Mouse (Mus musculus): ENCODE data around the gene Slit1.

The Slit1 gene

DNA sequence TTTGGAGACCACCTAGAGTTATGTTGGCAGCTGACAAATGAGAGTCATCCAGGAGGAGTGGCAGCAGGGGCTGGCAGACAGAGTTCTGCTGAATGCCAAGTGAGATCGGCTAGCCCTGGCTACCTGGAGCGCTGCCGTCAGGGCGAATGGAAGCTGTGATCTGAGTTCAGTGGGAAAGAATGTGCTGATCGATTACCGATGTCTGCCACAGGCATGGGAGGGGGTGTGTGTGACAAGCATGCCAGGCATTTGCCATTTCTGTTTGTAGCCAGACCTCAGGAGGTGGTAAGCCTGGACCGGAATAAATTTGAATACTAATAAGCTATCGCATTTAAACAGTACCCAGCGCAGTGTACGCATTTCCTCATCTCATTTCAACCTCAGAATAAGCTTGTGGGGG lies 91.5 kb downstream of the Slit1 start:
- DNase-seq: no peak

DNA sequence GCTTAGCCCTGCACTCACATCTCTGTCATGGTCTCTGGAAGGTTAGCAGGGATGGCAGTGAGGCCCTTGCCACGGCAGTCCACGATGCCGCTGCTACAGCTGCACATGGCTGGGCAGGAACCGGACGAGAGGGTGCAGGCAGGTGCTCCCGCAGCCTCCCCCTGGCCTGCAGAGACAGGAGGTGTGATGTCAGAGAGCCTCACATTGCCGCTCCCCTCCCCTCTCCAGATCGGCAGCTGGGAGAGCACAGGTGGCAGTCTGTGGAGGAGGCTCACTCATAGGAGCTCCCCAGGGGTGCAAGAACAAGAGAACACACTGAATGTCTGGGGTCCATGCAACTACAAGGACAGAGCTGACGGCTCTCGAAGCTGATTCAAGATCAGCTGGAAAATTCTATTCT lies 94.1 kb downstream of the Slit1 start:
- DNase-seq: no peak

DNA sequence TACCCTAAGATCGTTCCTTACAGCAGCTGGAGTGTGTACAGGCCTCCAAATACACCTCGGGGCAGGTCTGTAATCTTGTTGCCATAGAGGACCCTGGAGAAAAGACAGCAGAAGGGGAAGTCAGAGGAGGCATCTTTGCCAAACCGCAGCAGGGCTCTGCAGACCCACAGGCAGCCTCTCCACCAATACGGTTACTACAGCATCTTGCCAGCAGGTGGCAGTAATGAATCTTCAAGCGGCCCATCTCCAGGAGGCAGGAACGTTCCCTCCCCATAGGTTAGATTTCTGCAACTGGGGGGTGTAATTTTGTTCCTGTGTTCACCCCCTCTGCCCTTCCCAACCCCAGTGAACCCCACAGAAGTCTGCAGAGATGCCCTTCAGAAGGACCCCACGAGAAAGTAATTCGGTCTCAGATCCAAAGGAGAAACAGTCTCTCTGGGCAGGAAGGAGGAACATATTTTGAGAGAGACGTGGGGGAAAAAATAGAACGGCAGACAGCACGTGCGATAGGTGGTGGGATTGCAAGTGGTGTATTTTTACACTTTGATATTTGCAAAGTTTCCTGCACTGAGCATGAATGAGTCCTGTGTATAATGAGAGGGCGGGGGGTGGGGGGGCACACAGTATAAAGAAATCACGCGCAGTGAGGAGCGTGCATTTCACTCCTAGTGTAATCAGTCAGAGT lies 96.4 kb downstream of the Slit1 start:
- DNase-seq: peak; percentile 63 to 72

DNA sequence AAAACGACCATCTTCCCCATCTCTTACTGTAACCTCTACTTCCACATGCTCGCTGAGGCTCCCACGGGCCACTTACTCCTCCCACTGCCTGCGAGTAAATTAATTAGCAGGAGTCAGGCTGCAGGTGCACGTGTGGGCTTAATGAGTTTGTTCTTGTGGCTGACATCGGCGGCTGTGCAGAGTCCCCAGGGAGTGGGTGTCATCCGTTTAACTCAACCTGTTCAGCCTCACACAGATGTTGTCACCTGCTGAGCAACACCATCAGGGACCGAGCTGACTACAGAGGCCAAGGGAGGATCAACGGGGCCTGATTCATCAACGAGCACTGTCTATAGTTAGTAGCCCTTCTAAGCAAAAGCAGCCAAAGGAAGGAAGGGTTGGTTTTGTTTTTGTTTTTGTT lies 100.5 kb downstream of the Slit1 start:
- DNase-seq: no peak

DNA sequence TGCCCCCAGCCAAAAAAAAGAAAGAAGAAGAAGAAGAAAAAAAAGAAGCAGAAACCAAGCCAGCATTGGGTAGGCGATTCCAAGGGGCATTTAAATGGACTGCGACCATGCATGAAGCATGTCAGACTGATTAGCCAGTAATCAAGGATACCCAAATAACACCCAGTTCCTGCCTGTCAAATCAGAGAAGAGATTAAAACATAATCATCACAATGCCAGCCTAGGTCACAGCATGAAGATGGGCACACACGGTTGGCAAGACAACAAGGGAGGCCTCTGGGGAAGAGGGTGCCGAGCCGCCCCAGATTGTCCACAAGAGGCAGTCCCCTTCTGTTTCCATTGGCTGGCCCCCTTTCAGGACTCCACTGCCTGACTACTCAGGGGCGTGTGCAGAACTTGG lies 108.5 kb downstream of the Slit1 start:
- no peak for DNase-seq

DNA sequence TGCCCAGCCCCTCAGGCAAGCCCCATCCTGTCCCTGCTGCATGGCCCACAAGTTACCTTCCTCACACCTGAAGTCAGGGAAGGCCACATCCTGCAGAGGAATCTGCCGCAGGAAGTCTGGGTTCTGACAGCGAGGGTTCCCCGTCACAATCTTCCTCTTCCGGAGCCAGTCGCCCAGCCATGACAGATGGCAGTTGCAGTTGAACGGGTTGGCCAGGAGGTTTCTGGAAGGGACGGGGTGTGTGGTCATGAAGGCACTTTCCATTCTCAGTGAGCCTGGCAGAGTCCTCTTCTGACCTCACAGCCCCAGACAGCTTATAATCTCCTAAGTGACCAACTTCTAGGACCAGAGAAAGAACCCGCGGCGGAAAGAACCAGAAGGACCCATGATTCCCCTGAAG lies 109.4 kb downstream of the Slit1 start:
- DNase-seq: no peak

DNA sequence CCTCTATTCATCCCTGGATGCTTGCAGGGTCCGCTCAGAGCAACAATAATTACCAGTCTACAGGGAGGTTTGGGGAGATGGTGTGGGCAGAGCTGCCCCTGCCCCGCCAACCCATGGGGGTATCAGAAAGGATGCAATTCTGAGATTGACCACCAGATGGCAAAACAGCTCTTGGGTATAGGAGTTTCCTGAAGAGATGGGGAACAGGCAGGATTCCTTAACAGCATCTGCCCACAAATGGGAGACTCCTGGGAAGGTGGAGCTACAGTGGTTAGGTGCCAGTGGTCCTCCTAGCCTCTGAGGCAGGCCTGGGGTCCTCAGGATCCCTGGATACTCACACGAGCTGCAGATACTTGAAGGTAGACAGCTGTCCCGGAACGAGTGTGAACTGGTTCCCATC lies 113.9 kb downstream of the Slit1 start:
- peak; percentile 45 to 50 for DNase-seq

DNA sequence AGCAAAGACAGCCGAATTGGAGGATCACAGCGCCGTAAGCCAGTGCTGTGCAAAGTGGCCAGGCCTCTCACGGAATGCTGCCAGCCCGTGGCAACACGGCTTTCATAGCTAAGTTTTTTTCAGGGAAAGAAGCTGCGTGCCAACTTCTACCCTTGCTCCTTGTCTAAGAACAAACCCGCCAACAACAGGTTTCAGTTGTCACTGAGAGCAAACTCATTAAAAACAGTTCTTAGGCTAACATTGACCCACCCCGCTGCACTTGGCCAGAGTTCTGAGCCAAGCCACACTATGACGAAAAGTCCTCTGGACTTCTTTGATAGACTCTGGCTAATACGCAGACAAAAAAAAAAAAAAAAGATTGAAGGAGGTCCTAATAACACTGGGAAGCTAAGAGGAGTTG lies 114.5 kb downstream of the Slit1 start:
- no peak for DNase-seq

DNA sequence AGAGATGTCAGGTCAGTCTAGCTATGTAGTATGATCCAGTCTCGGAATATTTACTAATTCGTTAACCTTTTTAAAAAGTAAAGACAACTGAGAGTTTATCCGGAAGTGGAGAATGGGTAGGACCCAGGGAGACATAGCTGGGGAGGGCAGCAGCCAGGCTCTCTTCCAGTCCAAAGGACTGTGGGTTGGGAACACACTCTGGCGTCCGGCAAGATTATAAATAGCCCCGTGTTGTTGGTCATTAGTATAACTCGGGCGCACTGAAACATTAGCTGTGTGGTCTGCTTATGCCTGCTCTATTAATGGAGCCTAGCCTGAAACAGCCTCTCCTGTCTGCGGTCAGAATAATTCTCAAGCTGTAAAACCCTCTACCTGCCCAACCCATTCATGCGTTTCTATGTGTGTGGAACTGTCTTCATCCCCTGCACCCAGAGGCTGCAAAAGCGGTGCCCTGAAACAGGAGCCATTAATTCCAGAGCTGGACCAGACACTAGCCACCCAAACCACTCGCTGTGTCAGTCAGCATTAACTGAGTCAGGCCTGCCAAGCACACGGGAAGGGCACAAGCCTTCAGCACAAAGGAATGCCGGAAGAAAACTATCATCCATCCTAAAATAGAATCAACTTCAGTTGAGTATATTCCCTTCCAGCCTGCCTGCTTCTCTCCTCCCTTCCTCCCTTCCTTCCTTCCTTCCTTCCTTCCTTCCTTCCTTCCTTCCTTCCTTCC lies 122.9 kb downstream of the Slit1 start:
- no peak for DNase-seq

DNA sequence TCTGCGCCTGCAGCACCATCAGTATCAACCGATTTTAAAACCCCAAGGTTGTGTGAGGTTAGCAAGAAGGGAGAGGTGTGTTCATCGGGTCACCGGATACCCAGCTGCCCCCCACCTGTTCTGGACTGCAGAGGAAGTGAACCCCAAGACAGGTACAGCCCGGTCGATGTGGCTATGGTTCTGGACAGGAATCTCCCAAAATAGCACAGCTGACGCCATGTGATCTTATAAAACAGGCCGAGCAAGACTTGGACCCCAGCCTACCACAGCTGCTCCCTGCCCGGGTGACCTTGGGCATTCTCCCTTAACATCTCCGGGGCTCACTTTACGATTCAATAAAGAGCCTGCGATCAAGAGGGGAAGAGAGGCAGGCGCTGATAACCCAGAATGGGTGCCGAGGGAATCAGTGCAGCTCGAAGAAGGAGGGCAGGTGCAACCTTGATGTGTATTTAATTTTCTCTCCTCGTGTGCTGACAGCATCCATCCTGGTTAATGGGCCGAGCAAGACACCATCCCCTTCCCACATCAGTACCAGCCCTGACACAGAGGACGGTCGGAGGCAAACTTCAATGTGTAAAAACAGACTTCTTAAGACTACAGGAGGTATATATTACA lies 124.6 kb downstream of the Slit1 start:
- no peak for DNase-seq

DNA sequence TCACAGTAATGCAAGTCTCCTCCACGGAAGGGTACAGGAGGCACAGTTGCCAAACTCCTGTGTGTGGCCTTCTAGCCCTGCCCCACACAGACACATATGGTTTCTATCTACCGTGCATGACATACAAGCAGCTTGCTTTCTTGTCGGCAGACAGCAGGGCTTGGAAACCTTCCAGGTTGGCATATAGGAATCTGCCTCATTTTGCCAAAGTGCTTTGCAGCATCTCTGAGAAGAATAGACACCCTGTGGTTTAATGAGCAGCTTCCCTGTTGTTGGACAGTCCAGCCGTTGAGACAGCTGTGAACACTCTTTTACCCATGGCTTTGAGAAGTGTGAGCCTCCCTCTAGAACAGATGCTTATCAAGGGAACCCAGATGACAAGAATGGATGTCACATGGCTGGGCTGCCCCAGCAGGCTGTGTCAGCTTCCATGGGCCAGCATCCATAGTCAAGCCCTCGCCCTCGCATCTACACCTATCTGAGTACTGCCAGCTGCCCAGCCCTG lies 125.3 kb downstream of the Slit1 start:
- DNase-seq: no peak

DNA sequence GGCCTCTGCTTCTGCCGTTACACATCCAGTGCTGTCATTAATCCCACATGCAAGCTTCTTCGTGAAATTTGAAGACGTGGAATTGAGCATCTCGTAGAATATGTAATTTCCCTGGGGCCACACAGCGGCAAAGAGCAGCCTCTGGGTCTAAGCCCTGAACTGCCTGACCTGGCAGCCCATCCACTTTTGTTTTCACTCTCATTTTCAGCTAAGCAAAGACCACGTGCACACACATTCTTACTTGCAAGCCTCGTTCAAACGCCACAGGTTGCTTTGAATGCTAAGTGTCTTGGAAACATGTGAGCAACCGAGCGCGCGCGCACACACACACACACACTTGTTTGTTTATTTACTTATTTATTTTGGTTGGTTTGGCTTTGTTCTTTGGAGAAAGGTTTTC lies 126.4 kb downstream of the Slit1 start:
- no peak for DNase-seq

DNA sequence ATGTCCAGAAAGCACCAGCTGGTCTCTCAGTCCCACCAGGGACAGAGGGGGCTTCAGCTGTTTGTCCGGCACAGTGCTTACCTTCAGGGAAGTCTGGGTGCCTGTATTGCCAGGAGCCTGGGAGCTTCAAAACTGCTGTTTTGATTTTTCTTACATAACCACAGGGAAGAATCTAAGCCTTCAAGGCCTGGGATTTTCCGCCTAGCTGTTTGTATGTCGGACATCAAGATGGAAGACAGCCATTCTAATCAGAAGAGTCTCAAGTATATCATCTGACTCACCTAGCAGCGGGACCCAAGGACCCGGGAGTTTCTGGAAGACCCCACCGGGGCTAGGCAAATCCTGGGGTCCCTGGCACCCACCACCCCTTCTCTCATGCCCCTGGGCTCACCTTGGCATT lies 127.2 kb downstream of the Slit1 start:
- no peak for DNase-seq

DNA sequence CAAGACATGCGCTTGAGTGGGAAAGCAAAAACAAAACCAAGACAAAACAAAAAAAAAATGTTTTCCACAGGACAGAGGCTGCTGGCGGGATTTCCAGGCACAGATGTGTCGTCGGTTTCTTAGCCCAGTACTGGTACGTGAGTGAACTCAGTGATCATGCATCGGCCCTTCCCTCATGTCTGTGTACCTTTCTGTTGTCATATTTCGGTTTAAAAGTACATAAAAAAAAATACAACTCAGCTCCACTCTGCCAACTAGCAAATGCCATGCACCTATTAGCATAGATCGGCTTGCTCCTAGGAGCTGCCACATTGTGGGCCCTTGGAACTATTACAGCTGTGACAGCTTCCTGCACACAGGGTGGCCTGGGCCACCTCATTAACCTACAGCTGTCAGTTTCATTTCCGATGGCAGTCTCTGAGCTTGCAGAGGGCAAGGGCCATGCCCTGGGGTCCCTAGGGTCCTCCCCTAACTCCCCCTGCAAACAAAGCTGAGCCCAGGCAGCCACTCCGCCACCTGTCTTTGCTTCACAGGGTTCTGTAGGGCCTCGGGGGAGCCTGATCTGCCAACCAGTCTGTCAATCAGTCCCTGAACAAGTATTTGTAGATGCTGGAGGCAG lies 127.8 kb downstream of the Slit1 start:
- DNase-seq: no peak

DNA sequence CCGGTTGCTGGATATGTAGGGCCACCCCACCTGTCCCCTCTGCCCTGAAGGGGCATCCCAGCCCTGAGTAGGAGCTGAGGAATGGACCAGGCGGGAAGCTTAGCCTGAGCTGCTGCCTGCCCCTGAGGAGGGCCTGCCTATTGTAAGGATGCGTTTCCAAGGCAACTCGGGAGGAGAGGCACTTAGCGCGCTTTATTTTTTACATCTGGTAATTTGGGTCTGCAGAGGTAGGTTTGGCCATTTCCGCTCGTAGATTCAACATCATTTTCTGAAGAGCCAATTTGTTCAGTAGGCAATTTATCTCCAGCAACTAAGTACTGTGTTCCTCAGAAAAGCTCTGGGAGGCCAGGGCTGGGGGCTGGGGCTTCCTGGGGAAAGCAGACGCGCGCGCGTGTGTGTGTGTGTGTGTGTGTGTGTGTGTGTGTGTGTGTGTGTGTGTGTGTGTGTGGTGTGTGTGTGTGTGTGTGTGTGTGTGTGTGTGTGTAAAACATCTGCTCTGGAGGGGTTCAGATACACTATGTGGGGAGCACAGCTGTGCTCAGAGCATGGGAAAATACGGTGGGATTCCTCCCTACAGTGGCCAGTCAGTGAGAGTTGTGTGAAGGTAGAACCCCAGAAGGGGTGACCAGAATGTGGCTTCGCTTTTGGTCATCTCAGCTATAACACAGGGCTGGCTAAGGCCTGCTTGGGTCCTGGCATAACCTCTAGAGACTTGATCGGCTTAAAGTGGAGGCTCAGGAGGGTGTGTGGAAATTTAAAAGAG lies 130.0 kb downstream of the Slit1 start:
- DNase-seq: no peak

DNA sequence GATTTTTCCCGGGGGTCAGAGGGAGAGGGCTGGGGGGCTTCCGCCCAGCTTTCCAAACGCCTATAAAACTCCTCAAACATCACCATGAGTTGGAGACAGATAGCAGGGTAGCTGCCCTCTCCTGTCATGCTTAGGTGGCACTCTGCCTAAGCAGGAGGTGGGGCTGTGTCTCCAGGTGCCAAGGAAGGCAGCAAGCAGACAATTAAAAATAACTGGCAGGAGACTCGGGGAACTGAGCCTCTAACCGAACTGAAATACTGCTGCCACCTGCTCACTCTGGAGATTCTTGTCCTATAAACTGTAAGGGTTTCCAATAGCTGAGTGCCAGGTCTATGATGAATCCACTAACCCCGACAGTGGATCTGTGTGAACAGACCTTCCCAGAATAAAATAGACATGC lies 131.8 kb downstream of the Slit1 start:
- DNase-seq: no peak

DNA sequence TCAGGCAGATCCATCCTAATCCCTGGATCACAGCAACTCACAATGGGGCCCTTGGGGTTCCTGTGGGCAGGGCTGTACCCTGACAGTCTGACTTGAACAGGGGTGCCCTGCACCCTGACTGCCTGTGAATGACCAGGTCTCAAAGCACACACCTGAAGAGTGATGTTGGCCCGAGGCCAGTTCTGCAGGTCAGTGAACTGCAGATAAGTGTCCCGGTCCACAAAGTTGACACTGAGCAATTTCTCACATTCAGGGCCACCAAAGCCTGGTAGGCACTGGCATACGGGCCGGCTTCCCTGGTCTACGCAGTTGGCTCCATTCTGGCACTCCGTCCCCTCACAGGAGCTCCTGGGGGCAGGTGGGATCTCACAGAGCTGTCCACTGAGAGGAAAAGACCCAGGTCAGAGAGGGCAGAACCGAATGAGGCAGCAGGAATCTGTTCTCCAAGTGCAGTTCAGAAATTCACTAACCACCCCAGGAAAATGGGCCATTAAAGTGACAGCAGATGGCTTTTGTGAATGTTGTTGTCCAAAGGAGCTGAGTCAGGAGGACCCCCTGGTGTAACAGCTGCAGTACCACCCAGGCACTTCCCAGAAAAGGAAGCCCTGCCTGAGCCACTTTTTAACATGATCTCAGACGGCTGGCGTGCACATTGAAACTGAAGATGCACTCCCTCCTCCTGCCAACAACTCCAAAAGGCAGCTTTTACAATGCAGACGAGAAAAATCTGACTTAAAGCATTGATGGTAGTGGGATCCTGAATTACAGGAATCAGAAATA lies 137.1 kb downstream of the Slit1 start:
- no peak for DNase-seq

DNA sequence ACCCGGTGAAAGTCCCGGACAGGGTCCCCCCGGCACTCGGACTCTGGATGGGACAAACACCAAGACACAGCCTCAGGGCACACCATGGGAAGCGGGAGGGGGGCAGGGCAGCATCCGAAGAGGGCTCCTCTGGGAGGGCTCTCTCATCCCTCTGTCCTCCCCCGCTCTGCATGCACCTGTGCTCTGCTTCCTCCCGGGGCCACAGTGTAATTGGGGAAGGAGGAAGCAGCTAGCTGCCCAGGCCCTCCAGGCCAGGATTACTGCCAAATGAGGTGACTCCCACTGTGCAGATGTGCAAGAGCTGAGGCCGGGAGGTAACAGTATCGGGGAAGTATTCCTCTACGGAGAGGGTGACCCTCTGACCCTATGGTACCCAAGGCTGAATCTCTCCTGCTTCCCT lies 142.8 kb downstream of the Slit1 start:
- DNase-seq: no peak

DNA sequence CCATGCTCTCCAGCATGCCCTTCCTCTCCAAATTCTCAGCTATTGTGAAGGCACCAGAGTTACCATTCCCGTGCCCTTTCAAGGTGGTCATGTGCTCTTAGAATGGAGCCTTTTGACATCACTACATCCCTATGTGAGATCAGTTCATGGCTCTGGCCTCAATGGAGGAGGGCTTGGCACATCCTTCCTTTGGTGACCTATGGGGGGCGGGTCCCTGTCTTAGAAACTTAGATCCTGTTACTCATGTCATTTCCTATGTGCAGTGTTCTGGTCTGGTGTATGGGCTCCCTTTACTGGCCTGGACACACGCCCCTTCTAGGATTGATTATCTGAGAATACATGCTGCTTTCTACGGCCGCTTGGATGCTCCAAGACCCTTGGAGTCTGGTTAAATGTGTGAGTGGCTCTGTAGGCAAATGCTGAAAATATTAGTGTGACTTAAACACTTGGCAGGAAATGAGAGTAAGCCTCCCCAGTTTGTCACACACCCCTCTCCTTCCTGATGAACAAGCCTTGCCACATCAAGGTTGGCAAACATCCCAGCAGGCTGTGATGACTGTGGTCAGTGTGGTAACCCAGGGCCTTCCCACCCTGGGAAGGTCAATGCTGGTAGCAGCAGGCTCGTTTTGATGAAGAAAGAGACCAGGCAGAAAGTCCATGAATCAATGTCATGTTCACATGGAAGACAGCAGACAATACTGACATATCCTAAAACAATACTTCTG lies 146.1 kb downstream of the Slit1 start:
- no peak for DNase-seq

DNA sequence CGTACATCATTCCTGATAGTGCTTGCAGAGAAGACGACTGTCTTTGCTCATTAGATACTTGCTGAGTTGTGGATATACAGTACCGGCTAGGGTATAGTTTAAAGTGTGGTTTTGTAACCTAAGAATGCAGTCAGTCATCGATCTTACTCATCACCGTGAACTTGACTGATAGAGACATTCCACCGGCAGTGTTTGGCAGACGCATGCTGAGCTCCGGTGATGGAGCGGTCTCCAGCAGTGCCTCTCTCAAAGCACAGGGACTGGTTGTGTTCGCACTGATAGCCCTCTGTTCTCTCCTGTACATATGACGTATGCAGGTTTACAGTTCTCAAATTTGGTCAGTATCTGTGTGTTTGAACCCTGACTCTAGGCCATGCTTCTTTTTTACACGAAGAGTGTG lies 151.7 kb downstream of the Slit1 start:
- DNase-seq: no peak

DNA sequence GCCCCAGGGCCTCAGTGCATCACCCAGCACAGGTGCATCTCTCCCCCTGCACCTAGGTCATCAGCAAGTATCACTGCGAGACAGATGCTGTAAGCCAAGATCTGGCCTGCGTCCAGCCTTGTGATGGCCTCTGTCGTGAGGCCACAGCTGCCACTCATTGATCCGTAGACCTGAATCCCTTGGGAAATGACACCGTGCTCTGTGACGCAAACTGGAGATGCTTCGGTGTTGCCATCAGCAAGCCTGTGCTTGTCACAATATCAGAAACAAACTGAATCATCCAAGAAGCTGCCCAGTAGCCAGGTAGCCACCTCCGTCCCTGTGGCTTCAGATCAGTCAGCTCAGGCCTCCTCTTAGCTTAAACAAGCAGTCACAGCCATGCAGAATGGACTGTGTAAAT lies 153.8 kb downstream of the Slit1 start:
- no peak for DNase-seq

DNA sequence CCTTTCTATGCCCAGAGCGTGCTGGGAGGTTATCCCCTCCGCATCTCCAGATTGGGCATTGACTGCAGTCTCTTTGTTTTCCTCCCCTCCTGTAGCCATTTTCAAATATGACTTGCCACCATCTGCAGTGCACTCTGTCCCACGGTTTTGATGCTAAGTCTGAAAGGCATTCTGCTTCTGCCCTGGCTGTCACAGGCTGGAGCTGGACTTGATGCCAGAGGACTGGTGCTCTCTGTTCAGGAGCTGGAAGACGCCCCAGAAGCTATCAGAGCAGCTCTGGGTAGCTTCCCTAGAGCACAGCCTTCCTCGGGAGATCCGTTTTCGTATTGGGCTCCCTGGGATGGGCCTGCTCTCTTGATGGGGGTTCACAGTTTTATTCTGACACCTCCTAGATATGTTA lies 154.4 kb downstream of the Slit1 start:
- no peak for DNase-seq
